Mouse (Mus musculus) heart, postnatal 0 days (tissue): ENCODE results near the gene Map1s. TPM values are rescaled to one million over a fixed set of nuclear protein-coding genes. Genes with fewer than 3 reads are reported as not detected.

ENCODE experiments used
- ATAC-seq: fragments of 200-750 bp; cut with Nextera tagmentation; 2 replicates; pipeline ENCODE4 v1.8.0; 2017; ENCODE audit warnings: low read depth, moderate number of reproducible peaks, moderate library complexity; ENCODE audit not compliant: insufficient read depth
- DNase-seq: peaks from one replicate; pipeline ENCODE4 v3.0.0-alpha.2; 2016; ENCODE audit warnings: low spot score
- H3K27ac ChIP-seq: fragments of 300-500 bp; sonication (generic); 2 replicates; pipeline ENCODE4 v1.5.1; 2014; ENCODE audit warnings: low read depth, mild to moderate bottlenecking
- H3K27me3 ChIP-seq: fragments of 300-500 bp; sonication (generic); 2 replicates; pipeline ENCODE4 v1.6.1; 2014; ENCODE audit warnings: low read length, mixed read lengths; ENCODE audit not compliant: control insufficient read depth, insufficient read depth
- H3K36me3 ChIP-seq: fragments of 300-500 bp; sonication (generic); replicated peaks from 2 replicates; pipeline ENCODE4 v1.6.1; 2014; ENCODE audit warnings: low read length, mixed read lengths; ENCODE audit not compliant: control insufficient read depth, insufficient read depth
- H3K4me1 ChIP-seq: fragments of 300-500 bp; sonication (generic); 2 replicates; pipeline ENCODE4 v1.6.1; 2014; ENCODE audit warnings: antibody characterized with exemption; ENCODE audit not compliant: control insufficient read depth, insufficient read depth
- H3K4me2 ChIP-seq: fragments of 300-500 bp; sonication (generic); 2 replicates; pipeline ENCODE4 v1.6.1; 2014; ENCODE audit warnings: low read depth, mild to moderate bottlenecking, low read length, moderate library complexity
- H3K4me3 ChIP-seq: fragments of 300-500 bp; sonication (generic); 2 replicates; pipeline ENCODE4 v1.5.1; 2014; ENCODE audit warnings: low read depth, low read length
- H3K9ac ChIP-seq: fragments of 300-500 bp; sonication (generic); replicated peaks from 2 replicates; pipeline ENCODE4 v1.6.1; 2014; ENCODE audit warnings: low read depth, low read length, mixed read lengths
- H3K9me3 ChIP-seq: fragments of 300-500 bp; sonication (generic); replicated peaks from 2 replicates; pipeline ENCODE4 v1.6.1; 2016; ENCODE audit warnings: low read length; ENCODE audit not compliant: control insufficient read depth
- CTCF ChIP-seq: IDR thresholded peaks from 2 replicates; pipeline ENCODE4 v1.5.1; 2016; ENCODE audit warnings: antibody characterized with exemption, control low read depth, low read depth
- EP300 ChIP-seq: IDR thresholded peaks from 2 replicates; pipeline ENCODE4 v1.6.1; 2016; ENCODE audit warnings: antibody characterized with exemption, low read depth
- WGBS: fragments of 180-500 bp; shearing (Covaris S2); extraction: QIAGEN DNeasy Blood & Tissue Kit; methylation state at CpG from one replicate; pipeline ENCODE4 v1.1.7; 2014; 5-methylcytosine and 5-hydroxymethylcytosine counted together
- polyA plus RNA-seq: library from polyadenylated mRNA; unstranded; fragments of >200 nt; fragmentation: Nextera tagmentation; extraction: Ambion mirVana; gene quantifications from 2 replicates; pipeline ENCODE4 v1.2.1, GENCODE M21; 2015
- total RNA-seq: library from RNA; depleted of rRNA; stranded (reverse); fragments of >200 nt; gene quantifications from 2 replicates; pipeline ENCODE4 v1.2.3, GENCODE M21; 2014; ENCODE audit warnings: low replicate concordance

Map1s gene
- total and polyA plus RNA-seq, 2 experiments from 2014 or later: 24.9 to 32.6 TPM

DNA sequence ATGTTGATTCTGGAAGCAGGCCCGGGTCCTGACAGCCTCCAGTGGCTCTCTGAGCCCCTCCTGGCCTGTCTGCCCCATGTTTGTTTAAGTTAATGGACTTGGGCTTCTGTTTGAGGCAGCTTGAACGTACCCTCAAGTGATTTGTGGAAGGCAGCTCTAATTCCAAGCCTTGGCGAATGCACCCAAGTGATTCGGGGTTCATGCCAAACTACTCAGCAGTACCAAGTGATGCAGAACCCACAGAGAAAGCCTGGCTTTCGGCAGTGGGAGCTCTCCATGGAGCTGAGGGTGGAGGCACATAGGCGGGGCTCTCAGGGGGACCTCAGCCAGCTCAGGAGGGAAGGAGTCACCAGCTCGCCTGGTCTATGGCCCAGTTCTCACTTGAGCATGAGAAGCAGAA is 29.1 kb downstream of the Map1s start:
- Histone ChIP-seq H3K27ac (no peak overlapping the region), H3K4me1 (no peaks in the 10 kb centered on the region), H3K4me3 (no peak overlapping the region), H3K9ac (no peak overlapping the region), H3K4me2 (no peak overlapping the region), H3K36me3 (no peaks in the 10 kb centered on the region), H3K27me3 (no peaks in the 10 kb centered on the region), H3K9me3 (no peaks in the 10 kb centered on the region)
- no peak for DNase-seq
- 56% methylated on average over 7 of the region's 7 CpGs for WGBS
- TF ChIP-seq CTCF (no peak), EP300 (no peak)
- no peak for ATAC-seq

DNA sequence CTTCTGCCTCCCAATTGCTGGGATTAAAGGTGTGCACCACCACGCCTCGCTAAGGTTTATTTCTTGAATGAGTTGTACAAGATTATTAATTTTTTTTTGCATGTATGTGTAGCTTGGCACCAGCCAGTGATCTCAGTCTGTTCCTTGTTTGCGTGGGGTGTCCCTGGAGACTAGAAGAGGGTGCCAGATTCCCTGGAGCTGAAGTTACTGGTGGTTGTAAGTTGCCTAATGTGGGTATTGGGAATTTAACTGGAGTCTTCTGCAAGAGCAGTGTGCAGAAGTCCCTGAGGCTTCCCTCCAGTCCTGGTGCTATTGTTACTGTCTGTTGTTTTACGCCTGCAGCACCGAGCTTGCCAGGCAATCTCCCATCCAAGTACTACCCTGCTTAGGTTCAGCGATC is 31.5 kb downstream of the Map1s start:
- 77% methylated on average over 6 of the region's 6 CpGs for WGBS
- no peak for DNase-seq
- Histone ChIP-seq H3K9me3 (no peaks in the 10 kb centered on the region), H3K9ac (no peak overlapping the region), H3K4me2 (no peak overlapping the region), H3K27ac (no peak overlapping the region), H3K36me3 (no peaks in the 10 kb centered on the region), H3K4me1 (no peaks in the 10 kb centered on the region), H3K4me3 (no peak overlapping the region), H3K27me3 (no peaks in the 10 kb centered on the region)
- ATAC-seq: no peak
- TF ChIP-seq CTCF: no peak
- no peak for TF ChIP-seq EP300

DNA sequence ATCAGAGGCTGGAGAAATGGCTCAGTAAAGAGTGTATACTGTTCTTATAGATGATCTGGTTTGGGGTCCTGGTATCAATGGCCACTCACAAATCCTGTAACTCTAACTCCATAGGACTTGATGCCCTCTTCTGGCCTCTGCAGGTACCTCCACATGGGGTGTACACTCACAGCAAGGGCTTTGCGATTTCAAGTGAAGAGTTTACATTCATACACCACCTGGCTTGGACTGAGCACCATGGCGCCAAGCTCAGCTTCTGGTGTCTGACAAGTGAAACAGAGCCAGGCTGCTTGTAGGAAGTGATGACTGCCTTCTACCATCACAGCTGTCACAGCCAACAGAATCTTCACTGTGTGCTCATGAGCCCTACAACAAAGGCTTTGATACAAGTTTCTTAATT is 35.7 kb downstream of the Map1s start:
- 0 out of 2 replicates have a peak, but pooled peaks cover 1% of the 10 kb centered on the region for H3K27me3 ChIP-seq
- 57% methylated on average over 2 of the region's 2 CpGs for WGBS
- TF ChIP-seq CTCF (no peak), EP300 (no peak)

DNA sequence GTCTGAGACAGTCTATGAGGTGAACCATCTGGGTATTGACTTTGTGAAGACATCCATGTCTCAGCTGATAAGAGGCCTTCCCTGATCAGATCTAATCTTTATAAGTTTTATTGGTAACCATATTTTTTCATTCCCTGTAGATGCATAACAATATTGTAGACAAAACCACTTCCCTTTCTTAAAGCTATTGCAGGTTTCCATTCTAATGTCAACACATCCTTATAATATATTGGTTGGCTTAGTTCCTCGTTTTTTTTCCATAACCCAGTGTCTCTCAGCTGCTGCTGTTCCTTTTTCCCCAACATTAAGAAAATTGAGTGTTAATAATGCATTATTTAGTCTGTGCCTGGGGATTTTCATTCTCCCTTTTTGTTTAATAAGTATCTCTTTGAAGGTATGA is 37.5 kb downstream of the Map1s start:
- ATAC-seq: no peak
- 23% methylated on average over 1 of the region's 1 CpGs for WGBS
- no peak for DNase-seq

More for the DNA sequence above, 35.7 kb downstream of the Map1s start:
- Histone ChIP-seq H3K4me2 (no peak overlapping the region), H3K9me3 (no peaks in the 10 kb centered on the region), H3K9ac (no peak overlapping the region), H3K4me1 (no peaks in the 10 kb centered on the region), H3K4me3 (no peak overlapping the region), H3K27ac (no peak overlapping the region), H3K36me3 (no peaks in the 10 kb centered on the region)
- DNase-seq (no peak), ATAC-seq (no peak)

DNA sequence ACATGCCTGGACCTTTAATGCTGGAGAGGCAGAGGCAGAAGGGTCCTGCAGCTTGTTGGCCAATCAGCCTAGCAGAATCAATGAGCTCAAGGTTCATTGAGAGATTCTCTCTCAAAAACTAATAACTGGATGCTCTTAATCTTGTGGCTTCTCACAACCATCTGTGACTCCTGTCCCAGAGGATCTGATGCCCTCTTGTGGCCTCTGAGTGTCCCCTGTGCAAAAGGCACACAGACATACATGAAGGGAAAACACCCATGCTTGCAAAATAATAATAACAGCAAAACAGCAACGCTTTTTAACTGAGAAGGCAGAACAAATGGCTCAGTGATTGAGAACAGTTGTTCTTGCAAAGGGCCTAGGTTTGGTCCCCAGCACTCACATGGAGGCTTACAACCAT is 44.1 kb downstream of the Map1s start:
- H3K36me3 ChIP-seq: no peaks in the 10 kb centered on the region
- H3K27me3 ChIP-seq: 0 out of 2 replicates have a peak, but pooled peaks cover 2% of the 10 kb centered on the region
- no peak overlapping the region for H3K9ac ChIP-seq
- no peaks in the 10 kb centered on the region for H3K4me1 ChIP-seq
- DNase-seq (no peak), ATAC-seq (no peak)
- H3K4me2 ChIP-seq: no peak overlapping the region
- no peaks in the 10 kb centered on the region for H3K9me3 ChIP-seq
- no peak overlapping the region for H3K4me3 ChIP-seq
- peak; percentile 16; the same call in 1 of the 2 replicates for TF ChIP-seq CTCF
- TF ChIP-seq EP300: no peak
- H3K27ac ChIP-seq: no peak overlapping the region
- 50% methylated on average over 1 of the region's 1 CpGs for WGBS

More for the DNA sequence above, 37.5 kb downstream of the Map1s start:
- TF ChIP-seq EP300: no peak
- TF ChIP-seq CTCF: no peak
- H3K36me3 ChIP-seq: no peaks in the 10 kb centered on the region
- H3K9ac ChIP-seq: no peak overlapping the region
- H3K9me3 ChIP-seq: no peaks in the 10 kb centered on the region
- H3K27me3 ChIP-seq: 0 out of 2 replicates have a peak, but pooled peaks cover 2% of the 10 kb centered on the region
- no peak overlapping the region for H3K4me2 ChIP-seq
- H3K4me1 ChIP-seq: no peaks in the 10 kb centered on the region
- H3K4me3 ChIP-seq: no peak overlapping the region
- H3K27ac ChIP-seq: no peak overlapping the region

DNA sequence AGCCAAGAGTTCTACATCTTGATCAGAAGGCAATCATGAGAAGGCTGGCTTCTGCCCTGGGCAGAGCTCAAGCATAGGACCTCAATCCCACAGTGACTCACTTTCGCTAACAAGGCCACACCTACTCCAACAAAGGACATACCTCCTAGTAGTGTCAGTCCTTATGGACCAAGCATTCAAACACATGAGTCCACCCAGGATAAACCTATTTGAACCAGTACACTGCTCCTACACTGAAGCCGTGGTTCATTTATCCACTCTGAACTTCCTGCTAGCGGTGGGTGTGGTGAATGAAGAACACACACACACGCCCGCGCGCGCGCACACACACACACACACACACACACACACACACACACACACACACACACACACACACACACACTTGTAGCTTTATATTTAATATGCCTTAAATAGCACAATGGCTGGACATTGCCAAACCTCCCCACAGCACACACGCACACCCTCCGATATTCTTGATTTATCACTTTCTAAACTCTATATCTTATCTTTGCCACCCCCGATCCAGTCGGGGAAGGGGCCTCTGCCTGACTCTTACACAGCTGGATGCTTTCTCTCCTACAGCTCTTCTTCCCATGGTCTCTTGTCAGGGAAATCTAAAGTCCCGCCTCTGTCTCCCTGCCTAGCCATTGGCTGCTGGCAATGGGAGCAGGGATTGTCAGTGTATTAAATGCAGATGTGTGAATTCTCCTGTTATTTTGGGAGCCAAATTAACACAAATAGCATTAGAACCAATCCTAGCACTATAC is 55.2 kb downstream of the Map1s start:
- Histone ChIP-seq H3K27ac (no peak overlapping the region), H3K4me2 (no peak overlapping the region), H3K9ac (no peak overlapping the region), H3K36me3 (no peaks in the 10 kb centered on the region), H3K27me3 (no peaks in the 10 kb centered on the region), H3K4me1 (no peaks in the 10 kb centered on the region), H3K9me3 (no peaks in the 10 kb centered on the region), H3K4me3 (no peak overlapping the region)
- ATAC-seq (no peak), DNase-seq (no peak)
- no peak for TF ChIP-seq EP300
- TF ChIP-seq CTCF: no peak
- WGBS: 60% methylated on average over 12 of the region's 14 CpGs
